Mouse (Mus musculus): ENCODE results near the gene Slc25a42. TPM values are rescaled to one million over a fixed set of nuclear protein-coding genes. Genes with fewer than 3 reads are reported as not detected.

The Slc25a42 gene
- polyA plus RNA-seq, 1 experiment from 2014 or later, result 3.9 TPM

DNA sequence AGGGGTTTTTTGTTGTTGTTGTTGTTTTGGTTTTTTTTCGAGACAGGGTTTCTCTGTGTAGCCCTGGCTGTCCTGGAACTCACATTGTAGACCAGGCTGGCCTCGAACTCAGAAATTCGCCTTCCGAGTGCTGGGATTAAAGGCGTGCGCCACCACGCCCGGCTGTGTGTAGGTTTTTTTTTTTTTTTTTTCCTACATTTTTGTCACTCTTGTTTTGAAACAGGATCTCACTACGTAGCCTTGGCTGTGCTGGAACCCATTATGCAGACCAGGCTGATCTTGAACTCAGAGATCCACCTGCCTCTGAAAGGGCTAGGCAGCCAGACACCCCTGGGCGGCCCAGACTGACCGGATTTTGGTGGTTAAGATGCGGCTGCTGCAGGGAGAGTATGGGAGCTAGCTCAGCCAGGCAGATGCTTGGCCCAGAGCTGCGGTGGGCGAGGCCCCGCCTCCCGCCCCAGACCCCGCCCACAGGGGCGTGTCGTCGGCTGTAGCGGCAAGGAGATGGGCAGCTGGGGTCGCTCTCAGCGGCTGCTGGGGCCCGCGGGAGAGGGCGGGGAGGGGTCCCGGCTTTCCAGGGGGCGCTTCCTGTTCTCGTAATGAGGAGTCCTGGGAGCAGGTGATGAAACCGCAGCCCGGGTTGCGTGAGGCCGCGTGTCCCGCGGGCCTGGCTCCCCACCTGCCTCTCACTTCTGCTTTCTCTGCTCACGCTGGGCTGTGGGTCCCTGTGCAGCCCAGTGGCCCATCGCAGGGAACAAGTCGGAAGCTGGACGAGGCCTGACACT is 53.8 kb downstream of the Slc25a42 start:
- Histone ChIP-seq H3K27me3 (replicated peaks; ENCODE audit: control insufficient read depth, insufficient read depth, low read length) (no peaks in the 10 kb centered on the region), H3K4me1 (replicated peaks; ENCODE audit: control insufficient read depth, insufficient read depth, low read length) (no peaks in the 10 kb centered on the region), H3K9me3 (ENCODE audit: control insufficient read depth, low read length) (no peaks in the 10 kb centered on the region), H3K9ac (ENCODE audit: low read length) (peak overlapping the region; percentile 17; the same call in 1 of the 2 replicates), H3K4me3 (ENCODE audit: low read depth, low read length) (peak overlapping the region; percentile 42), H3K27ac (ENCODE audit: low read depth) (no peak overlapping the region), H3K36me3 (ENCODE audit: control insufficient read depth, insufficient read depth, low read length) (no peaks in the 10 kb centered on the region), H3K4me2 (ENCODE audit: low read length) (peak overlapping the region; percentile 65)
- peak; percentile 89 for DNase-seq (ENCODE audit: low spot score)
- ATAC-seq (replicated peaks; ENCODE audit: low FRiP score, low TSS enrichment, low read depth), result peak; percentile 89
- WGBS, result 11% methylated on average over 39 of the region's 40 CpGs

DNA sequence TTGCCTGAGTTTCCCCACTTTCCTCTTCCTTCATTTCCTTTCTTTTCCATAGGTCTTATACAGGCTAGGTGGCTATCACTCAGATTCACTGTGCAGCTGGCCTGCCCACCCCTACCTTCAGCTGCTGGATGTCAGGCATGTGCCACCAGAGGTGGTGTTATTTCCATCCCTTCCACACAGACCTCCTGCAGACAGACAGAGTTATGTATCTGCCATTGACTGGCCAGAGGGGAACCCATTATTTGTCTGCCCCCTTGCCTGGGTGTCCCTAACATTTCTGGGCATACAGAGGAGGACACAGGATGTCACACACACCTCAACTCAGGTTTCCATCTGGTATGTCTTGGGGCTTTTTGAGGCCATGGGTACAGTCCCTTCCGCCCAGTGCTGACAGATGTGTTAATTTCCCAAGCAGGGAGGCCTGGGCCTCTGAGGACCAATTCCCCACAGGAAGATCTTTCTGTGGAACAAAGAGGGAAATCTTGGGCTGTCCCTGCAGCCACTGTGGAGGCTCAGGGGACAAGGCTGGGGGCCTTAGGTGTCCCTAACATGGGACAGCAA is 54.8 kb downstream of the Slc25a42 start:
- no peaks in the 10 kb centered on the region for H3K9me3 ChIP-seq (ENCODE audit: control insufficient read depth, low read length)
- no peak overlapping the region for H3K4me2 ChIP-seq (ENCODE audit: low read length)
- WGBS, result 93% methylated on average over 1 of the region's 1 CpGs
- H3K27ac ChIP-seq (ENCODE audit: low read depth), result no peak overlapping the region
- no peak overlapping the region for H3K9ac ChIP-seq (ENCODE audit: low read length)
- no peak overlapping the region for H3K4me3 ChIP-seq (ENCODE audit: low read depth, low read length)
- no peak for ATAC-seq (replicated peaks; ENCODE audit: low FRiP score, low TSS enrichment, low read depth)
- no peaks in the 10 kb centered on the region for H3K36me3 ChIP-seq (ENCODE audit: control insufficient read depth, insufficient read depth, low read length)
- no peaks in the 10 kb centered on the region for H3K4me1 ChIP-seq (replicated peaks; ENCODE audit: control insufficient read depth, insufficient read depth, low read length)
- H3K27me3 ChIP-seq (replicated peaks; ENCODE audit: control insufficient read depth, insufficient read depth, low read length), result no peaks in the 10 kb centered on the region
- no peak for DNase-seq (ENCODE audit: low spot score)

DNA sequence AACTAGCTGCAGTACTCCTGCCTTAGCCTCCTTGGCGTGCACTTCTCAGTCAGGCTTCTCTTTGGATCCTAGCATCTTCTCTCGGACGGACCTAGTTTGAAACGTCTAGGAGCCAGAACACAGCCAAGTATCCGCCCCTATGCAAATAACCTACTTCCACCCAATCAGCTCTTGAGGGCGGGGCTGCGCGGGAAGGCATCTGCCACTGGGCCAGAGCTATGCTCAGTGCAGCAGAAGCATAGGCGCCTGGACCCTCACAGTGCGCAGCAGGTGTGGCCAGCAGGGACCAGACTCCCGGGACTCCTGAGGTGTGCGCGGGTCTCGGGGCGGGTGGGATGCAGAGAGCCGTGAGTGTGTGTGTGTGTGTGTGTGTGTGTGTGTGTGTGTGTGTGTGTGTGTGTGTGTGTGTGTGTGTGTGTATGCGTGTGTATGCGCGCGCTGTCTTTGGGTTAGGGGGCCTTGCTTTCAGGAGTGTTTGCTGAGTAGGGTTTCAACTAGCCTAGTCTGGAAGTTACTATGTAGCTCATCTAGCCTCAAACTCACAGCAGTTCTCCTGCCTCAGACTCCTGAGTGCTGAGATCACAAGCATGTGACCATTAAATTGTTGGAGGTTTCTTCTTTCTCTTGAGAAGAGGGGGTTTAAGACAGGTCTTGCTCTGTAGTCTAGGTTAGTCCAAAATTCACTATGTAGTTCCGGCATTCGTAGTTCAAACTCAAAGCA is 59.4 kb downstream of the Slc25a42 start:
- DNase-seq (ENCODE audit: low spot score), result peak; percentile 85
- Histone ChIP-seq H3K27me3 (replicated peaks; ENCODE audit: control insufficient read depth, insufficient read depth, low read length) (no peaks in the 10 kb centered on the region), H3K4me3 (ENCODE audit: low read depth, low read length) (no peak overlapping the region), H3K36me3 (ENCODE audit: control insufficient read depth, insufficient read depth, low read length) (no peaks in the 10 kb centered on the region), H3K4me1 (replicated peaks; ENCODE audit: control insufficient read depth, insufficient read depth, low read length) (no peaks in the 10 kb centered on the region), H3K4me2 (ENCODE audit: low read length) (peak overlapping the region; percentile 11; the same call in 1 of the 2 replicates), H3K9ac (ENCODE audit: low read length) (no peak overlapping the region), H3K9me3 (ENCODE audit: control insufficient read depth, low read length) (no peaks in the 10 kb centered on the region), H3K27ac (ENCODE audit: low read depth) (no peak overlapping the region)
- 13% methylated on average over 22 of the region's 22 CpGs for WGBS
- peak; percentile 90 for ATAC-seq (replicated peaks; ENCODE audit: low FRiP score, low TSS enrichment, low read depth)

DNA sequence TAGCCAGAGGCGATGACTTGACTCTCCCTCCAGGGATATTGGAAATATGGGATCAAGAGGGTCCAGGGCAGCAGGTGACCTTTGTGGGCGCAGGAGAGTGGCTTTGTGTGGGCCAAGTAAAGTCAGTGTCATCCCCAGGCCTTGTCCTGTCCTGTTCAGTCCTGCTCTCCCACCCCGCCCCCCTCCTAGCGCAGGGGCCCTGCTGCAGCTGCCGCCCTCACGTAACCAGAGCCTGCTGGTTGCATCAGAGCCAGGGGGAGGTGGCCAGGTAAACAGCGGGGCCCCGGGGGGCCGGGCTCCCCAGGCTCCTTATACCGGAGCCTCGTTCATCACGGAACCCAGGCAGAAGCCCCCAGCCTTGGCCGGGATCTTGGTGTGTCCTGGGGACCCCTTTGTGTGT is 61.9 kb downstream of the Slc25a42 start:
- DNase-seq (ENCODE audit: low spot score) (no peak), ATAC-seq (replicated peaks; ENCODE audit: low FRiP score, low TSS enrichment, low read depth) (no peak; the same call in 1 of the 2 replicates)
- Histone ChIP-seq H3K4me3 (ENCODE audit: low read depth, low read length) (no peak overlapping the region), H3K27ac (ENCODE audit: low read depth) (no peak overlapping the region), H3K4me2 (ENCODE audit: low read length) (no peak overlapping the region), H3K36me3 (ENCODE audit: control insufficient read depth, insufficient read depth, low read length) (peaks cover 19% of the 10 kb centered on the region), H3K4me1 (replicated peaks; ENCODE audit: control insufficient read depth, insufficient read depth, low read length) (no peaks in the 10 kb centered on the region), H3K9me3 (ENCODE audit: control insufficient read depth, low read length) (no peaks in the 10 kb centered on the region), H3K9ac (ENCODE audit: low read length) (no peak overlapping the region), H3K27me3 (replicated peaks; ENCODE audit: control insufficient read depth, insufficient read depth, low read length) (no peaks in the 10 kb centered on the region)
- WGBS, result 15% methylated on average over 13 of the region's 13 CpGs

DNA sequence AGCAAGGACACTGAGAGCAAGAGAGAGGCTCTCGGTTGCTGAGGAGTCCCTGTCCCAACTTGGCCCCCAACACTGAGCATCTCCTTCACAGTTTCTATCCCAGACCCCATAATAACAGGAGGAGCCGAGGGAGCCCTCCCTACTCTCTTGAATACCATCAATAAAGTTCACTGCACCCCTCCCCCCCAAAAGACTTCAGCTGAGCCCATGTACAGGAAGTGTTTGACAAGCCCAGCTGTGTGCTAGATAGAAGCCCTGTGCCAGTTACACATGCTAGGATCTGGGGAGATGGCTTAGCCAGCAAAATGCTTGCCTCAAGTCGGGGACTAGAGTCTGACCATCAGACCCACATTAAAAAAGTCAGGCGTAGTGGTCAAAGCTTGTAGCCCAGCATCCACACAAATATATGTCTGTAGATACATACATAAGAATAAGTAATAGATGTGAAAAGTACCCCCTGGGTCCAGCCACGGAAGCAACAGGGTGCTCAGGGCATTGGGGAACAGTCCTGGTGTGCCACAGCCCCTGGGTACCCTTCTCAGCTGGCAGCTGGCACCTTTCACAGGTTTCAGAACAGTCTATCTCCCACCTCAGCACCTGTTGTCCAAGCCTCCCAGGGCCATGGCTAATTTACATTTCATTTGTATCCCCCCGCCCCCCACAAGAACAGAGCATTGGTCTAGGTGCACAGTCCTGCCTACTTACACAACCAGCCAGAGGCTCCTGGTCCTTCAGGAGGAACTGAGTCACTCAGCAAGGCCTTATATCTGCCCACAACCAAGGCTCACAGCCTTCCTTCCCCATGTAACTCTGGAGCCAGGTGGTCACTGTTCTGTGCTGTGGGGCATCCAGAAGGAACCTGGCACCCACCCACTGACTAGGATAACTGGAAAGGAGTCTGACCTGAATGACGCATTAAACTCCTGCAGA is 64.2 kb downstream of the Slc25a42 start:
- H3K27ac ChIP-seq (ENCODE audit: low read depth), result no peak overlapping the region
- H3K27me3 ChIP-seq (replicated peaks; ENCODE audit: control insufficient read depth, insufficient read depth, low read length), result no peaks in the 10 kb centered on the region
- H3K9ac ChIP-seq (ENCODE audit: low read length), result no peak overlapping the region
- H3K4me3 ChIP-seq (ENCODE audit: low read depth, low read length), result no peak overlapping the region
- H3K4me2 ChIP-seq (ENCODE audit: low read length), result no peak overlapping the region
- no peak for DNase-seq (ENCODE audit: low spot score)
- ATAC-seq (replicated peaks; ENCODE audit: low FRiP score, low TSS enrichment, low read depth), result no peak
- H3K4me1 ChIP-seq (replicated peaks; ENCODE audit: control insufficient read depth, insufficient read depth, low read length), result no peaks in the 10 kb centered on the region
- H3K9me3 ChIP-seq (ENCODE audit: control insufficient read depth, low read length), result no peaks in the 10 kb centered on the region
- peaks cover 35% of the 10 kb centered on the region for H3K36me3 ChIP-seq (ENCODE audit: control insufficient read depth, insufficient read depth, low read length)
- 80% methylated on average over 7 of the region's 7 CpGs for WGBS

DNA sequence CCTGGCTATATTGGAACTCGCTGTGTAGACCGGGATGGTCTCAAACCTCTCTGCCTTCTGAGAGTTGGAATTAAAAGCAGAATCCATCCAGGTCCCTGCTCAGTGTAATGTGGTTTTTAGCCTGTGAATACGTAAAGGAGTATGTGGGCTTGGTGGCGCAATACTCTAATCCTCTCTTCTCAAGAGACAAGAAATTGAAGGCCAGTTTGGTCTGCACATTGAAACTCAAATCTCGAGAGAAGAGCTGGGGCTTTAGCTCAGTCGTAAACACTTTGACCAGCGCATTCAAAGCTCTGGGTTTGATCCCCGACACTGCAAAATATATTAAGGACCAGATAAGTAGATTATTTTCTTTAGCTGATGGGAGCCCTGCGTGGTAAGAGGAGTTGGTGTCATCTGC is 72.1 kb downstream of the Slc25a42 start:
- no peaks in the 10 kb centered on the region for H3K27me3 ChIP-seq (replicated peaks; ENCODE audit: control insufficient read depth, insufficient read depth, low read length)
- no peak for DNase-seq (ENCODE audit: low spot score)
- peak overlapping the region; percentile 69 for H3K27ac ChIP-seq (ENCODE audit: low read depth)
- H3K4me2 ChIP-seq (ENCODE audit: low read length), result peak overlapping the region; percentile 78
- H3K36me3 ChIP-seq (ENCODE audit: control insufficient read depth, insufficient read depth, low read length), result peaks cover 40% of the 10 kb centered on the region
- peak overlapping the region; percentile 75 for H3K9ac ChIP-seq (ENCODE audit: low read length)
- ATAC-seq (replicated peaks; ENCODE audit: low FRiP score, low TSS enrichment, low read depth), result no peak
- peaks cover 16% of the 10 kb centered on the region for H3K4me1 ChIP-seq (replicated peaks; ENCODE audit: control insufficient read depth, insufficient read depth, low read length)
- whole genome bisulfite sequencing, result 6% methylated on average over 9 of the region's 9 CpGs
- H3K4me3 ChIP-seq (ENCODE audit: low read depth, low read length), result peak overlapping the region; percentile 94
- no peaks in the 10 kb centered on the region for H3K9me3 ChIP-seq (ENCODE audit: control insufficient read depth, low read length)

DNA sequence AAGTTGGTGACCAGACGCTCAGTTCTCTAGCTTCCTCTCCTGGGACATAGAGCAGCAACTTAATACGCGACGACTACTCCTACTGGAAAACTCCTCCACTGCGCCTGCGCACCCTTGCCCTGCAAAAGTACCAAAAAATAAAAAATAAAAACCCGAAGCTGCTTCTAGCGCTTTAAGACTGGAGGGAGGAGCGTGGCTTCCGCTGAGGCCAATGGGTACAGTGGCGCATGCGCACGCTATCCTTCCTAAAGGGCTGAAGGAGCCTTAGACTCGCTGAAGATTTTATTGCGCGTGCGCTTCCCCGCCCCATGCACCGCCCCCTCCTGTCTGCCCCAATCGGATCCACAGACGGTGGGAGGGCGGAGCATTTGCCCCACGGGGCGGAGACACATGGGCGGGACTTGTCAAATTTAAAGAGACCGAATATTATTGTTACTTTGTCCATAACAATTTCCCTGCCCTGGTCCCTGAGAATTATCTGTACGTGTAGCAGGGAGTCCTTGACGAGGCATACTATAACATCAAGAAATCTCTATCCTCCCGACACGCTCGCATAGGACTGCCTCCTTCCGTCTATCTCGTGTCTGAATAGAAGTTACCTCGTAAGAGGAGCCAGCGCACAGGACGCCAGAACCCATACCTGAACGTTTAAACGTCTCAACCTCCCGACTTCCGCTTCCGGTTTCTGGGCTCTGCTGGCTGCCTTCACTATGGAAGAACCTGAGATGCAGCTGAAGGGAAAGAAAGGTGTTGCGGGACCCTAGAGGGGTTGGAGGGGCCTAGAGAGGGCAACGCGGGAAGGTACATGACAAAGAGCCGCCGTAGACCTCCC is 72.9 kb downstream of the Slc25a42 start, which contains the start of the genes Rfxank, Borcs8 and Mef2b:
Gene Rfxank, minus strand, starts transcription at position 129 of the 832 bp plus-strand sequence.
Gene Borcs8, plus strand, starts transcription at position 474 of the 832 bp plus-strand sequence.
Gene Mef2b, plus strand, starts transcription at position 686 of the 832 bp plus-strand sequence.
- Histone ChIP-seq H3K36me3 (ENCODE audit: control insufficient read depth, insufficient read depth, low read length) (peaks cover 40% of the 10 kb centered on the region), H3K4me1 (replicated peaks; ENCODE audit: control insufficient read depth, insufficient read depth, low read length) (peaks cover 16% of the 10 kb centered on the region), H3K4me3 (ENCODE audit: low read depth, low read length) (peak within 1 kb of the TSS; percentile 94), H3K27ac (ENCODE audit: low read depth) (peak within 1 kb of the TSS; percentile 69), H3K4me2 (ENCODE audit: low read length) (peak within 1 kb of the TSS; percentile 78), H3K27me3 (replicated peaks; ENCODE audit: control insufficient read depth, insufficient read depth, low read length) (no peaks in the 10 kb centered on the region), H3K9me3 (ENCODE audit: control insufficient read depth, low read length) (no peaks in the 10 kb centered on the region), H3K9ac (ENCODE audit: low read length) (peak within 1 kb of the TSS; percentile 75)
- ATAC-seq (replicated peaks; ENCODE audit: low FRiP score, low TSS enrichment, low read depth) (peak; percentile 99), DNase-seq (ENCODE audit: low spot score) (peak; percentile 99)
- WGBS, result under 1% methylated on average over 46 of the region's 46 CpGs

All from intestine, embryonic 14.5 days (tissue).